Mouse (Mus musculus) myocyte (in vitro differentiated cells): ENCODE measurements around the gene Gna11. TPM values are rescaled to one million over a fixed set of nuclear protein-coding genes. Genes with fewer than 3 reads are reported as not detected.

Source experiments
- H3K27me3 ChIP-seq: one replicate; pipeline ENCODE4 v1.6.1; 2011; ENCODE audit not compliant: control insufficient read depth, insufficient read depth, insufficient read length
- H3K36me3 ChIP-seq: one replicate; pipeline ENCODE4 v1.6.1; 2011; ENCODE audit not compliant: control insufficient read depth, insufficient read depth
- H3K4me2 ChIP-seq: one replicate; pipeline ENCODE4 v1.6.1; 2011; ENCODE audit warnings: low read depth, control low read depth
- H3K4me3 ChIP-seq: one replicate; pipeline ENCODE4 v1.5.1; 2011; ENCODE audit warnings: mild to moderate bottlenecking, control low read depth, moderate library complexity
- H3K79me2 ChIP-seq: one replicate; pipeline ENCODE4 v1.6.1; 2011; ENCODE audit not compliant: control insufficient read depth, insufficient read depth
- H3ac ChIP-seq: one replicate; pipeline ENCODE4 v1.6.1; 2011; ENCODE audit not compliant: control insufficient read depth, insufficient read length
- CEBPB ChIP-seq: IDR thresholded peaks from 2 replicates; pipeline ENCODE4 v1.6.1; 2011; ENCODE audit warnings: mild to moderate bottlenecking, moderate library complexity; ENCODE audit not compliant: poor library complexity, insufficient read depth, severe bottlenecking
- E2F4 ChIP-seq: IDR thresholded peaks from one replicate; pipeline ENCODE4 v1.6.1; 2011; ENCODE audit warnings: mild to moderate bottlenecking, control low read depth, moderate library complexity; ENCODE audit not compliant: insufficient read depth
- MAX ChIP-seq: IDR thresholded peaks from one replicate; pipeline ENCODE4 v1.6.1; 2011; ENCODE audit warnings: low read depth, mild to moderate bottlenecking, control low read depth
- MYOD1 ChIP-seq, 3 experiments: IDR thresholded peaks; one replicate each; pipeline ENCODE4 v1.6.1; 2011; ENCODE audit warnings: control low read depth in 2 of 3, low read depth in 2 of 3, mild to moderate bottlenecking in 2 of 3, moderate library complexity in 1 of 3; ENCODE audit not compliant: insufficient read length in 2 of 3, control insufficient read depth in 1 of 3
- MYOG ChIP-seq, 3 experiments: IDR thresholded peaks; one replicate each; pipeline ENCODE4 v1.6.1; 2011; ENCODE audit warnings: control low read depth in 2 of 3, low read depth in 2 of 3, mild to moderate bottlenecking in 2 of 3; ENCODE audit not compliant: insufficient read length in 2 of 3, control insufficient read depth in 1 of 3, insufficient read depth in 1 of 3
- POLR2A ChIP-seq: IDR thresholded peaks from one replicate; pipeline ENCODE4 v1.6.1; 2011; ENCODE audit warnings: low read depth, mild to moderate bottlenecking, control low read depth, moderate library complexity; ENCODE audit not compliant: insufficient read length
- POLR2AphosphoS2 ChIP-seq: IDR thresholded peaks from one replicate; pipeline ENCODE4 v1.6.1; 2011; ENCODE audit warnings: low read depth, control low read depth; ENCODE audit not compliant: insufficient read length
- REST ChIP-seq: IDR thresholded peaks from one replicate; pipeline ENCODE4 v1.6.1; 2011; ENCODE audit warnings: mild to moderate bottlenecking, control low read depth, moderate library complexity; ENCODE audit not compliant: insufficient read depth, insufficient read length
- SRF ChIP-seq: IDR thresholded peaks from one replicate; pipeline ENCODE4 v1.6.1; 2011; ENCODE audit warnings: low read depth; ENCODE audit not compliant: control insufficient read depth, insufficient read length
- TCF12 ChIP-seq: IDR thresholded peaks from one replicate; pipeline ENCODE4 v1.6.1; 2011; ENCODE audit warnings: mild to moderate bottlenecking, control low read depth; ENCODE audit not compliant: poor library complexity, insufficient read depth, severe bottlenecking
- TCF3 ChIP-seq: IDR thresholded peaks from one replicate; pipeline ENCODE4 v1.6.1; 2011; ENCODE audit warnings: low read depth, control low read depth; ENCODE audit not compliant: insufficient read length
- USF1 ChIP-seq: IDR thresholded peaks from one replicate; pipeline ENCODE4 v1.6.1; 2011; ENCODE audit warnings: low read depth, mild to moderate bottlenecking, control low read depth, moderate library complexity
- polyA plus RNA-seq: library from polyadenylated mRNA; unstranded; fragments of >200 nt; fragmentation: generic; extraction: Trizol; gene quantifications from one replicate; pipeline ENCODE4 v1.2.1, GENCODE M21; 2012; ENCODE audit warnings: missing spikeins

The Gna11 gene
- polyA plus RNA-seq, 1 experiment: 58.2 TPM

GRCm38 (mm10) chr10:81562411-81562810, 17.4 kb upstream of the Gna11 start:
- Histone ChIP-seq H3K36me3 (peaks cover 3% of the 10 kb centered on the region), H3K4me3 (no peak overlapping the region), H3ac (no peak overlapping the region), H3K79me2 (peaks cover 25% of the 10 kb centered on the region), H3K27me3 (no peaks in the 10 kb centered on the region), H3K4me2 (peak overlapping the region; percentile 28)
- TF ChIP-seq CEBPB: no peak
- TF ChIP-seq TCF3: no peak
- TF ChIP-seq MYOG (IDR thresholded peaks at IDR 0.05; ENCODE audit: control insufficient read depth in 1 of 3, insufficient read depth in 1 of 3, insufficient read length in 2 of 3, low read depth in 2 of 3): no peak
- no peak for TF ChIP-seq USF1
- no peak for TF ChIP-seq MAX
- no peak for TF ChIP-seq MYOD1 (IDR thresholded peaks at IDR 0.05; ENCODE audit: control insufficient read depth in 1 of 3, insufficient read length in 2 of 3, low read depth in 2 of 3)

GRCm38 (mm10) chr10:81560719-81561459, 15.9 kb upstream of the Gna11 start:
- H3ac ChIP-seq: peak overlapping the region; percentile 31
- H3K79me2 ChIP-seq: peaks cover 25% of the 10 kb centered on the region
- TF ChIP-seq TCF3 (no peak), POLR2A (no peak), MAX (no peak), REST (no peak), SRF (no peak), USF1 (no peak), TCF12 (no peak), CEBPB (no peak), POLR2AphosphoS2 (no peak), E2F4 (no peak), MYOG (IDR thresholded peaks at IDR 0.05; ENCODE audit: control insufficient read depth in 1 of 3, insufficient read depth in 1 of 3, insufficient read length in 2 of 3, low read depth in 2 of 3) (peak in 1 of 3 experiments; percentile 39), MYOD1 (IDR thresholded peaks at IDR 0.05; ENCODE audit: control insufficient read depth in 1 of 3, insufficient read length in 2 of 3, low read depth in 2 of 3) (peak in 1 of 3 experiments; percentile 51)
- peak overlapping the region; percentile 98 for H3K4me3 ChIP-seq
- H3K36me3 ChIP-seq: no peaks in the 10 kb centered on the region
- H3K4me2 ChIP-seq: peak overlapping the region; percentile 70
- H3K27me3 ChIP-seq: no peaks in the 10 kb centered on the region

- H3ac ChIP-seq: peak overlapping the region; percentile 31
- H3K36me3 ChIP-seq: no peaks in the 10 kb centered on the region
- peak overlapping the region; percentile 70 for H3K4me2 ChIP-seq
- TF ChIP-seq REST: no peak
- peak; percentile 1 for TF ChIP-seq POLR2AphosphoS2
- no peak for TF ChIP-seq SRF
- TF ChIP-seq POLR2A: peak; percentile 20
- no peak for TF ChIP-seq MYOG (IDR thresholded peaks at IDR 0.05; ENCODE audit: control insufficient read depth in 1 of 3, insufficient read depth in 1 of 3, insufficient read length in 2 of 3, low read depth in 2 of 3)
- TF ChIP-seq E2F4: no peak
- TF ChIP-seq MYOD1 (IDR thresholded peaks at IDR 0.05; ENCODE audit: control insufficient read depth in 1 of 3, insufficient read length in 2 of 3, low read depth in 2 of 3): peak in 1 of 3 experiments; percentile 2
- no peaks in the 10 kb centered on the region for H3K27me3 ChIP-seq
- peaks cover 25% of the 10 kb centered on the region for H3K79me2 ChIP-seq
- peak overlapping the region; percentile 98 for H3K4me3 ChIP-seq
Measured at GRCm38 (mm10) chr10:81559627-81560539, 14.9 kb upstream of the Gna11 start.

- peak within 1 kb of the TSS; percentile 73 for H3K4me2 ChIP-seq
- H3K79me2 ChIP-seq: peaks cover 25% of the 10 kb centered on the region
- no peaks in the 10 kb centered on the region for H3K36me3 ChIP-seq
- TF ChIP-seq MYOD1 (IDR thresholded peaks at IDR 0.05; ENCODE audit: control insufficient read depth in 1 of 3, insufficient read length in 2 of 3, low read depth in 2 of 3) (peak in 1 of 3 experiments; percentile 82), SRF (no peak), MYOG (IDR thresholded peaks at IDR 0.05; ENCODE audit: control insufficient read depth in 1 of 3, insufficient read depth in 1 of 3, insufficient read length in 2 of 3, low read depth in 2 of 3) (peak in 2 of 3 experiments; percentile 40 to 51), MAX (no peak), POLR2A (peak; percentile 58), POLR2AphosphoS2 (peak; percentile 60), TCF3 (peak; percentile 17)
- H3K27me3 ChIP-seq: no peaks in the 10 kb centered on the region
- H3ac ChIP-seq: peak within 1 kb of the TSS; percentile 31
- peak within 1 kb of the TSS; percentile 98 for H3K4me3 ChIP-seq
Measured at GRCm38 (mm10) chr10:81559163-81559626, 14.2 kb upstream of the Gna11 start, which contains the start of gene Aes. Gene Aes (plus strand): TSS chr10:81559488.
